Mouse (Mus musculus) forebrain, embryonic 15.5 days (tissue): ENCODE results near the gene Eif1. TPM values are rescaled to one million over a fixed set of nuclear protein-coding genes. Genes with fewer than 3 reads are reported as not detected.

Experiments used
- ATAC-seq: fragments of 200-750 bp; cut with Nextera tagmentation; replicated peaks from 2 replicates; pipeline ENCODE4 v1.8.0; 2017; ENCODE audit warnings: mild to moderate bottlenecking, moderate TSS enrichment, moderate library complexity
- H3K27ac ChIP-seq: fragments of 300-500 bp; sonication (generic); replicated peaks from 2 replicates; pipeline ENCODE4 v1.5.1; 2015; ENCODE audit warnings: mild to moderate bottlenecking, inconsistent platforms
- H3K27me3 ChIP-seq: fragments of 300-500 bp; sonication (generic); 2 replicates; pipeline ENCODE4 v1.6.1; 2015; ENCODE audit warnings: inconsistent platforms
- H3K36me3 ChIP-seq: fragments of 300-500 bp; sonication (generic); 2 replicates; pipeline ENCODE4 v1.6.1; 2015; ENCODE audit warnings: mild to moderate bottlenecking, inconsistent platforms
- H3K4me1 ChIP-seq: fragments of 300-500 bp; sonication (generic); 2 replicates; pipeline ENCODE4 v1.6.1; 2015; ENCODE audit warnings: inconsistent platforms
- H3K4me2 ChIP-seq: fragments of 300-500 bp; sonication (generic); replicated peaks from 2 replicates; pipeline ENCODE4 v1.6.1; 2015; ENCODE audit warnings: mild to moderate bottlenecking, inconsistent platforms
- H3K4me3 ChIP-seq: fragments of 300-500 bp; sonication (generic); 2 replicates; pipeline ENCODE4 v1.5.1; 2015; ENCODE audit warnings: mild to moderate bottlenecking, inconsistent platforms
- H3K9ac ChIP-seq: fragments of 300-500 bp; sonication (generic); replicated peaks from 2 replicates; pipeline ENCODE4 v1.6.1; 2015; ENCODE audit warnings: mild to moderate bottlenecking, inconsistent platforms
- H3K9me3 ChIP-seq: fragments of 300-500 bp; sonication (generic); 2 replicates; pipeline ENCODE4 v1.6.1; 2016; ENCODE audit warnings: inconsistent platforms
- WGBS: fragments of 180-500 bp; shearing (Covaris S2); methylation state at CpG from one replicate; pipeline ENCODE4 v1.1.7; 2015; ENCODE audit warnings: mixed read lengths; 5-methylcytosine and 5-hydroxymethylcytosine counted together
- polyA plus RNA-seq: library from polyadenylated mRNA; unstranded; fragments of >200 nt; fragmentation: Nextera tagmentation; extraction: Ambion mirVana; gene quantifications from 2 replicates; pipeline ENCODE4 v1.2.1, GENCODE M21; 2015

Gene Eif1
- polyA plus RNA-seq: 1,252 and 1,271 TPM in 2 replicates

GRCm38 (mm10) chr11:100319492-100320171, at the start of gene Eif1:
TSS of gene Eif1 (plus strand) at chr11:100319885.
- 1% methylated on average over 55 of the region's 58 CpGs for WGBS
- H3K27me3 ChIP-seq: no peaks in the 10 kb centered on the region
- peak within 1 kb of the TSS; percentile 99 for H3K27ac ChIP-seq
- H3K9me3 ChIP-seq: no peaks in the 10 kb centered on the region
- ATAC-seq: peak; percentile 91
- peaks cover 18% of the 10 kb centered on the region for H3K36me3 ChIP-seq
- H3K4me3 ChIP-seq: peak within 1 kb of the TSS; percentile 89
- peak within 1 kb of the TSS; percentile 97 for H3K9ac ChIP-seq
- peaks cover 17% of the 10 kb centered on the region for H3K4me1 ChIP-seq
- peak within 1 kb of the TSS; percentile 78 for H3K4me2 ChIP-seq

DNA sequence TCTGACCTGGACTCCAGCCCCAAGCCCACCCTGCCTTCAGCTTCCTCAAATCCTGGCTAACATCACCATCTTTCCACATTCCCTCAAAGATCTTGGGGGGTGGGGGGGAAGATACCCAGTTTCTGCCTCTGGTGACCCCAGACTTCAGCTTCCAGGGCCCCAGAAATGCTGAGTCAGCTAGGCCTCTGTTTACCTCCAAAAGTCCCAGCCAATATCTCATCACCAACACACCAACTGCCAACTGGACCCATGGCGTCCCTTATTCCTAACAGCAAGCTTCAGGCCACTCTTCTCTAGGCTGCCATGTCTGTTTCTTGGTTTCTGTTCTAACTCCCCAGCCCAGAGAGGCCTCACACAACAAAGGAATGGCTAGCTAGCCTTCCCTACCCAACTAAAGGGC, 47.8 kb upstream of the Eif1 start:
- H3K9me3 ChIP-seq: no peaks in the 10 kb centered on the region
- ATAC-seq: no peak
- H3K9ac ChIP-seq: no peak overlapping the region
- no peaks in the 10 kb centered on the region for H3K36me3 ChIP-seq
- H3K27me3 ChIP-seq: no peaks in the 10 kb centered on the region
- H3K4me2 ChIP-seq: no peak overlapping the region
- no peaks in the 10 kb centered on the region for H3K4me1 ChIP-seq
- no peak overlapping the region for H3K27ac ChIP-seq
- H3K4me3 ChIP-seq: no peak overlapping the region
- WGBS: 85% methylated on average over 1 of the region's 1 CpGs

DNA sequence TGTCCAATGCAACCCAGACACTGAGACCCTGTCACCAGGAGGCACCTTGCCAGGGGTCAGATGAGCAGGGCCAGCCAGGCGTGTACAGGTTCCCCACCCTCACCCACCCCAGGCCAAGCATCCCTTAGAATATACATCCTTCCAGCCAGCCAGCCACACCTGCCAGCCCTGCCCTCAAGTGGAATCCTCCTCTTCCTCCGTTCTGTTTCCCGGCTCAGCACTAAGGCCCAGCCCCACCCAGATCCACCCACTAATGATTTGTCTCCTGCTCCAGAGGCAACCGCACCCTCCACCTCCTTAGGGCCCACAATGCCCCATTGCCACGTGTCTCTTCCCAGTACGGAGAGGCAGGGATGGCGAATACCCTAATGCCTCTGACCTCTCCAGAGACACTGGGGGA, 45.0 kb upstream of the Eif1 start:
- no peaks in the 10 kb centered on the region for H3K9me3 ChIP-seq
- no peak for ATAC-seq
- WGBS: 72% methylated on average over 7 of the region's 7 CpGs

GRCm38 (mm10) chr11:100275466-100275865, 44.2 kb upstream of the Eif1 start:
- Histone ChIP-seq H3K27ac (no peak overlapping the region), H3K4me1 (no peaks in the 10 kb centered on the region), H3K9me3 (no peaks in the 10 kb centered on the region), H3K27me3 (no peaks in the 10 kb centered on the region), H3K36me3 (no peaks in the 10 kb centered on the region), H3K9ac (no peak overlapping the region), H3K4me3 (no peak overlapping the region), H3K4me2 (no peak overlapping the region)
- ATAC-seq: no peak
- WGBS: 32% methylated on average over 5 of the region's 5 CpGs

More for the DNA sequence above, 45.0 kb upstream of the Eif1 start:
- Histone ChIP-seq H3K27ac (no peak overlapping the region), H3K9ac (no peak overlapping the region), H3K4me2 (no peak overlapping the region), H3K4me3 (no peak overlapping the region), H3K4me1 (no peaks in the 10 kb centered on the region), H3K27me3 (no peaks in the 10 kb centered on the region), H3K36me3 (no peaks in the 10 kb centered on the region)

- Histone ChIP-seq H3K36me3 (no peaks in the 10 kb centered on the region), H3K27me3 (no peaks in the 10 kb centered on the region), H3K9ac (no peak overlapping the region), H3K9me3 (no peaks in the 10 kb centered on the region), H3K4me1 (peaks cover 3% of the 10 kb centered on the region; the same call in 1 of the 2 replicates), H3K4me2 (no peak overlapping the region), H3K27ac (no peak overlapping the region), H3K4me3 (no peak overlapping the region)
- no peak for ATAC-seq
- WGBS: 77% methylated on average over 15 of the region's 15 CpGs
These were observed 41.8 kb upstream of the Eif1 start for GRCm38 (mm10) chr11:100277726-100278480.

DNA sequence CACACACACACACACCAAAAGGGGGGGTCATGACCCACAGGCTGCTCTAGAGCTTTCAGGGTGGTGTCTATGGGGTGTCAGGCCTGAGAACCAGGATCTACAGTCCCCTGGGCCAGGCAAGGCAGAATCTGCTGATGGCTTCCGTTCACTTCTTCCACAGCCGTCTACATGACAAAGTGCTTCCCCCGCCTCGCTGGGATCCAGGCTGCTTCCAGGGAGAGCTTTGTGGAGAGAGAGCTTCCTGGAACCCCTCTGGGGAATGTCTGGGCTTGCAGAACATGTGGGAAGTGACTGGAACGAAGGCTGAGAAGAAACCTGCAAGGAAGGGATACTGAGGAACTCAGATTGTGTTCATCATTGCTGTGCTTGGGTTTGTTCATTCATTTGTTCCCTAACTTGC, 40.9 kb upstream of the Eif1 start:
- Histone ChIP-seq H3K36me3 (no peaks in the 10 kb centered on the region), H3K9me3 (no peaks in the 10 kb centered on the region), H3K4me2 (no peak overlapping the region), H3K27me3 (no peaks in the 10 kb centered on the region), H3K4me1 (peaks cover 3% of the 10 kb centered on the region; the same call in 1 of the 2 replicates), H3K27ac (no peak overlapping the region), H3K4me3 (no peak overlapping the region), H3K9ac (no peak overlapping the region)
- WGBS: 77% methylated on average over 5 of the region's 5 CpGs
- no peak for ATAC-seq

GRCm38 (mm10) chr11:100281596-100282544, 37.8 kb upstream of the Eif1 start:
- H3K36me3 ChIP-seq: no peaks in the 10 kb centered on the region
- 17% methylated on average over 11 of the region's 11 CpGs for WGBS
- no peaks in the 10 kb centered on the region for H3K27me3 ChIP-seq
- H3K4me2 ChIP-seq: no peak overlapping the region
- peaks cover 3% of the 10 kb centered on the region; the same call in 1 of the 2 replicates for H3K4me1 ChIP-seq
- H3K27ac ChIP-seq: no peak overlapping the region
- no peak overlapping the region for H3K9ac ChIP-seq
- no peak overlapping the region for H3K4me3 ChIP-seq
- peak; percentile 73 for ATAC-seq
- H3K9me3 ChIP-seq: no peaks in the 10 kb centered on the region

- Histone ChIP-seq H3K36me3 (no peaks in the 10 kb centered on the region), H3K27me3 (no peaks in the 10 kb centered on the region), H3K27ac (no peak overlapping the region), H3K4me3 (no peak overlapping the region), H3K4me1 (peaks cover 3% of the 10 kb centered on the region; the same call in 1 of the 2 replicates), H3K9ac (no peak overlapping the region), H3K9me3 (no peaks in the 10 kb centered on the region), H3K4me2 (no peak overlapping the region)
- ATAC-seq: peak; percentile 37; the same call in 1 of the 2 replicates
- 24% methylated on average over 10 of the region's 10 CpGs for WGBS
These were observed 37.1 kb upstream of the Eif1 start for GRCm38 (mm10) chr11:100282549-100282948.

DNA sequence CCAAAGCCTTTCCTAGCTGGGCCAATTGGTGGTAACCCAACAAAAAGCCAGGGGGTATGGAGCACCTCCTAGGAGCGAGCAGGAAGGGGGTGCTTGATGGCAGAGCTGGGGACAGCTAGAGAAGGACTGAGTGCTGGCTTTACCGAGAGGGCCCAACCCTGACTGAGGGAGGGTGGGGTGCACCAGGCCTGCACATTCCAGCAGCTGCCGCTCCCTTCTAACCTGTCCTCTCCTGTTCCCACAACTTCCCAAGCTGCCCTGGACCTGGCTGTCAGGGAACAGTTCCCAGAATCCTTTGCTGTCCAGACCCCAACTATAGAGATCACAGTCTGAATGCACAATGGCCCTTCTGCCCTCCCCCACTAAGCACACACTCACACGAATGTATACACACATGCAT, 34.7 kb upstream of the Eif1 start:
- Histone ChIP-seq H3K27me3 (no peaks in the 10 kb centered on the region), H3K9me3 (no peaks in the 10 kb centered on the region), H3K9ac (no peak overlapping the region), H3K4me3 (no peak overlapping the region), H3K36me3 (no peaks in the 10 kb centered on the region), H3K27ac (no peak overlapping the region), H3K4me1 (peaks cover 3% of the 10 kb centered on the region; the same call in 1 of the 2 replicates), H3K4me2 (no peak overlapping the region)
- no peak for ATAC-seq
- 81% methylated on average over 4 of the region's 4 CpGs for WGBS

GRCm38 (mm10) chr11:100287024-100287423, 32.7 kb upstream of the Eif1 start:
- Histone ChIP-seq H3K9me3 (no peaks in the 10 kb centered on the region), H3K4me1 (peaks cover 12% of the 10 kb centered on the region; the same call in 1 of the 2 replicates), H3K36me3 (no peaks in the 10 kb centered on the region), H3K27ac (no peak overlapping the region), H3K4me2 (no peak overlapping the region), H3K27me3 (no peaks in the 10 kb centered on the region), H3K9ac (no peak overlapping the region), H3K4me3 (no peak overlapping the region)
- WGBS: 21% methylated on average over 10 of the region's 10 CpGs
- no peak for ATAC-seq

DNA sequence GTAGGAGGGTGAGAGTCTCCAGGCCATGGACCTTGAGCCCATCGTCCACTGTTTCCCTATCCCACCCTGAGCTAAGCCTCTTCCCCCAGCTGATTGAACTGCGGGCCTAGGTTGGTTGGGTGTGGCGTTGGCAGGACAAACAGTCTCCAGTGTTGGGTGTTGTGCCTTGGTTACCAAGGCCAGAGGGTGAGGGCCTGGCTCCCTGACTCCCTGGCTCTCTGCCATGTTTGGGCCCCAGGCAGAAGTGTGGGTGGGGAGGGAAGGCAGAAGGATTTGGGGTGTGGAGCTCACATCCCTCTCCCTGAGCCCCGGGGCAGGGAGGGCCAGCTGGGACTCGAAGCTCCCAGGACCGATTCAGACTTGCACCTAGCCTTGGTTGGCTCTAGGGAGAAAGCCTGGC, 30.7 kb upstream of the Eif1 start:
- no peaks in the 10 kb centered on the region for H3K9me3 ChIP-seq
- peaks cover 15% of the 10 kb centered on the region; the same call in 1 of the 2 replicates for H3K4me1 ChIP-seq
- no peaks in the 10 kb centered on the region for H3K36me3 ChIP-seq
- no peak for ATAC-seq
- H3K27ac ChIP-seq: no peak overlapping the region
- H3K27me3 ChIP-seq: no peaks in the 10 kb centered on the region
- no peak overlapping the region for H3K9ac ChIP-seq
- 92% methylated on average over 6 of the region's 6 CpGs for WGBS
- H3K4me3 ChIP-seq: no peak overlapping the region
- no peak overlapping the region for H3K4me2 ChIP-seq
